Mouse (Mus musculus): ENCODE measurements at regions not wholly inside any gene's neighbourhood (a gene's known extent, or its start where the extent isn't known, plus 50 kb on each side); places are given as distances from the start of the nearest gene placed in this dataset.
"Not testable (repeated sequence)": the region's sequence is repeated elsewhere in the genome, so short reads cannot be mapped to it uniquely, and the experiment has no call there.

- no peak for DNase-seq
Measured at GRCm38 (mm10) chr17:84844950-84845349, 54.4 kb upstream of the Lrpprc start.

- DNase-seq, result no peak
Measured at GRCm38 (mm10) chr17:84846141-84846540, 55.6 kb upstream of the Lrpprc start.

- no peak for DNase-seq
Measured at GRCm38 (mm10) chr17:84848385-84849030, 57.9 kb upstream of the Lrpprc start.

GRCm38 (mm10) chr17:84849031-84849405 is 58.4 kb upstream of the Lrpprc start:
- no peak for DNase-seq

GRCm38 (mm10) chr17:84850464-84850863 is 59.9 kb upstream of the Lrpprc start:
- no peak for DNase-seq

GRCm38 (mm10) chr17:84850893-84851292 is 60.3 kb upstream of the Lrpprc start:
- DNase-seq, result no peak

- no peak for DNase-seq
Measured at GRCm38 (mm10) chr17:84856971-84857370, 66.4 kb upstream of the Lrpprc start.

GRCm38 (mm10) chr17:84858830-84859229 is 68.2 kb upstream of the Lrpprc start:
- DNase-seq, result no peak

- no peak for DNase-seq
Measured at GRCm38 (mm10) chr17:84859916-84860315, 69.3 kb upstream of the Lrpprc start.

GRCm38 (mm10) chr17:84860835-84861234 is 70.2 kb upstream of the Lrpprc start:
- DNase-seq, result no peak

- DNase-seq, result not testable (repeated sequence)
Measured at GRCm38 (mm10) chr17:84864231-84864630, 73.6 kb upstream of the Lrpprc start.

- DNase-seq, result peak; percentile 43
Measured at GRCm38 (mm10) chr17:84865158-84865557, 74.6 kb upstream of the Lrpprc start.

- no peak for DNase-seq
Measured at GRCm38 (mm10) chr17:84865566-84865965, 75.0 kb upstream of the Lrpprc start.

GRCm38 (mm10) chr17:84869074-84869722 is 78.6 kb upstream of the Lrpprc start:
- no peak for DNase-seq

GRCm38 (mm10) chr17:84873554-84873953 is 83.0 kb upstream of the Lrpprc start:
- no peak for DNase-seq

GRCm38 (mm10) chr17:84874494-84874893 is 82.0 kb upstream of the Ppm1b start:
- no peak for DNase-seq

GRCm38 (mm10) chr17:84875031-84875430 is 81.5 kb upstream of the Ppm1b start:
- no peak for DNase-seq

GRCm38 (mm10) chr17:84876037-84876436 is 80.5 kb upstream of the Ppm1b start:
- DNase-seq, result no peak

GRCm38 (mm10) chr17:84877176-84877863 is 79.2 kb upstream of the Ppm1b start:
- DNase-seq, result no peak

- DNase-seq, result peak; percentile 60
Measured at GRCm38 (mm10) chr17:84877864-84878224, 78.7 kb upstream of the Ppm1b start.

- DNase-seq, result no peak
Measured at GRCm38 (mm10) chr17:84878316-84878715, 78.2 kb upstream of the Ppm1b start.

GRCm38 (mm10) chr17:84879146-84879545 is 77.4 kb upstream of the Ppm1b start:
- no peak for DNase-seq

- no peak for DNase-seq
Measured at GRCm38 (mm10) chr17:84880946-84881345, 75.6 kb upstream of the Ppm1b start.

- no peak for DNase-seq
Measured at GRCm38 (mm10) chr17:84888525-84888924, 68.0 kb upstream of the Ppm1b start.
